Mouse (Mus musculus): ENCODE results near the gene Dctn1.

Gene Dctn1

GRCm38 (mm10) chr6:83172240-83172920, 6.7 kb downstream of the Dctn1 start:
- no peak for DNase-seq

GRCm38 (mm10) chr6:83175996-83176395, 10.3 kb downstream of the Dctn1 start:
- no peak for DNase-seq

GRCm38 (mm10) chr6:83179390-83180117, 13.8 kb downstream of the Dctn1 start:
- DNase-seq, result no peak

GRCm38 (mm10) chr6:83180605-83181004, 14.9 kb downstream of the Dctn1 start:
- DNase-seq, result no peak

- no peak for DNase-seq
Measured at GRCm38 (mm10) chr6:83184858-83185435, 19.2 kb downstream of the Dctn1 start.

- DNase-seq, result peak in 1 of 2 experiments; percentile 48
Measured at GRCm38 (mm10) chr6:83185895-83186861, 20.5 kb downstream of the Dctn1 start.

- no peak for DNase-seq
Measured at GRCm38 (mm10) chr6:83186946-83187345, 21.2 kb downstream of the Dctn1 start.

GRCm38 (mm10) chr6:83193571-83193970, 27.9 kb downstream of the Dctn1 start:
- DNase-seq, result no peak

- DNase-seq, result no peak
Measured at GRCm38 (mm10) chr6:83197345-83198004, 31.8 kb downstream of the Dctn1 start.

GRCm38 (mm10) chr6:83203320-83203719, 37.6 kb downstream of the Dctn1 start:
- no peak for DNase-seq

- DNase-seq, result no peak
Measured at GRCm38 (mm10) chr6:83205851-83206250, 40.1 kb downstream of the Dctn1 start.

GRCm38 (mm10) chr6:83206321-83206720, 40.6 kb downstream of the Dctn1 start:
- DNase-seq, result no peak

GRCm38 (mm10) chr6:83207361-83208049, 41.8 kb downstream of the Dctn1 start:
- DNase-seq, result no peak

GRCm38 (mm10) chr6:83208050-83208400, 42.3 kb downstream of the Dctn1 start:
- no peak for DNase-seq

GRCm38 (mm10) chr6:83210495-83210894, 44.8 kb downstream of the Dctn1 start:
- DNase-seq, result no peak

GRCm38 (mm10) chr6:83211526-83211925, 45.8 kb downstream of the Dctn1 start:
- DNase-seq, result no peak

- DNase-seq, result no peak
Measured at GRCm38 (mm10) chr6:83215002-83215666, 49.4 kb downstream of the Dctn1 start.

- DNase-seq, result no peak
Measured at GRCm38 (mm10) chr6:83219814-83220213, 54.1 kb downstream of the Dctn1 start, which contains the start of gene Slc4a5. Gene Slc4a5, plus strand, starts transcription at chr6:83219828.

GRCm38 (mm10) chr6:83231486-83231885, 65.8 kb downstream of the Dctn1 start:
- DNase-seq, result no peak

- DNase-seq, result no peak
Measured at GRCm38 (mm10) chr6:83233306-83233705, 67.6 kb downstream of the Dctn1 start.

GRCm38 (mm10) chr6:83234280-83234741, 68.6 kb downstream of the Dctn1 start:
- DNase-seq, result no peak
